Mouse (Mus musculus): ENCODE results near the gene Chrna3.

Gene Chrna3

DNA sequence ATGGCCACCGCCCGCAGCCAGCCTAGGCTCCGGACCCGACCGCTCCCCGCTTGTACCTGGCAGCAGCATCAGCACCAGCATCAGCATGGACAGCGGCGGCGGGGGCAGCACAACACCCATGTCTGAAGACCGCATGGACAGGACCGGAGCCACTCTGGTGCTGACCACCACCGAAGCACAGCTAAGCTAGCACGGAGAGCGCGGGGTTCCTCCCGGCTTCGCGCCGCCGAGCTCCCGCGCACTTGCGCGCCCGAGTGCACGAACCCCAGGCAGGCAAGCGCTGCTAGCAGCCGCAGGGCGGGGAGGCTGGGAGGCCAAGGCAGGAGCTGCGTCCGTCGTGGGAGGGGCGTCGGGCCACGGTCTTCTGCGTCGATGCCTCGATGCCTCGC, at the start of gene Chrna3:
Chrna3 (minus strand) TSS at position 288 of the 389 bp plus-strand sequence.
- DNase-seq = no peak

DNA sequence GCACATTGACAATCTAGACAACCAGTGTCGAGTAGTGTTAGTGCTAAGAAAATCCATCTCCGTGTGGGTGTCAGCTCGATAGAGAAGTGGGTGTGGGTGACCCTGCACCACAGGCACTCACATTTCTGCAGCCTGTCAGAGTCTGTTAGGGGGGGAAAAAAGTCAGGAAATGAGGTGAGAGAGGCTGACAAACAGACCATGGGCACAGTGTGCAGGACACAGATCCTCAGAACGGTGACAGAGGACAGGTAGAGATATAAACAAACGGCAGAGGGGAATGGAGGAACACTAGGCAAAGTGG, 41.6 kb upstream of the Chrna3 start:
- DNase-seq = no peak

DNA sequence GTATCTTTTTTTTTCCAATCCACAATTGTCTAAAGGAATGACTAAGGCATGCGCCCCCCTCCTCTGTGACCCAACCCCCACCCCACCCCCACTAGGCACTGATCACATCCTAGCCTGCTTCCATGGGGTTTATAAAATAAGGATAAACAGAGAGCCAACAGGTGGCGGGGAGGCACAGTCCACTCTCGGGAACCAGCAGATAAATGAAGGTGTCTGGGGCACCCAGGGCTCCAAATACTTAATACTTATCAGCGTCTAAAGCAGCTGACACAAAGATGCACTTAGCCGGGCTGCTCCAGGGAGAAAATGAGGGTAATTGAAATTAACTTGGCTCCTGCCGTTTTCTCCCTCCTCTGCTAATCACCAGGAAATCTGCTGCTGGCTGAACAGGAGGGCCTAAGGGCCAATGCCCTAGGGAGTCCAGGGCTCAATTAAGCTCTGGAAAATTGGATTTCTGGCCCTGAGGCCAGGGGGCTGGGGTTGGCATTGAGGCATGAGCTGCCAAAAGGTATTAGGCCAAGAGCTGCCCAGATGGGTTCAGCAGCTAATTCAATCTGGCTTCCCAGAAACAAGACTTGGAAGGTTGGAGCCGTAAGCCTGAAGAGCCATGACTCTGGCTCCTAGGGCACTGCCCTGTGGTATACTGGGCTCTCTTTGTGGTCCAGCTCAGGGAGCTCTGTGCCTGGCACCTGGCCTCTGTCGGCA, 41.0 kb upstream of the Chrna3 start:
- DNase-seq = no peak

DNA sequence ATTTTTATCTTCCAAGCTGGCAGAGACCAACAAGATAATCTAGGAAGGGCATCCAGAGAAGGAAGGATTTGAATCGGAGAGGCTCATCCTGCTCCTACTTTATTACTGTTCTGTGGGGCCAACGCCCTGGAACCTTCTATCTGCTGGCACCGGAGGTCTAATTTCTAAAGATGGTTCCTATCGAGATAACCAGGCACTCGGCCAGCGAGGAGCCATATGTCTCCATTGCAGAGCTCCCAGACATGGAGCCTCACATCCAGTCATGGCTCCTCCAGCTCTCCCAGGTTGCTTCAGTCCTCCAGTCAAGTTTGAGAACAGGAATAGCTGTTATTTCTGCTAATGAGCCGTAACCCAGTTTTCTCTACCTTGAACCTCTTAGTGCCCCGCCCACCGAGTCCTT, 38.9 kb upstream of the Chrna3 start:
- no peak for DNase-seq

DNA sequence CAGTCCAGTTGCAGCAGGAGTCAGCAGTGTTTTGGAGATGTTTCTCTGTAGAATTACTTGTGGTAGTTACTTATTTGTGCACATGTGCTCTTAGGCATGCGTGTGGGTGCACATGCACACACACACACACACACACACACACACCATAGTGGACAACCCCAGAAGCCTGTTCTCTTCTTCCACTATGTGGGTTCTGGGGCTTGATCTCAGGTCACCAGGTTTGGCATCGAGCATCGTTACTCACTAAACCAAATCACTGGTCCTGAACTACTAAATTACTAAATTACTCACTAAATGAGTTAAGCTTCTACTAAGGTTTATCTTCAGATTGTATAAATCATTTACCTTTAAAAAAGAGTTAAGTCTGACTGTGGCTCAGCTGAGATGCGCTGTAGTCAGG, 31.7 kb upstream of the Chrna3 start:
- no peak for DNase-seq

DNA sequence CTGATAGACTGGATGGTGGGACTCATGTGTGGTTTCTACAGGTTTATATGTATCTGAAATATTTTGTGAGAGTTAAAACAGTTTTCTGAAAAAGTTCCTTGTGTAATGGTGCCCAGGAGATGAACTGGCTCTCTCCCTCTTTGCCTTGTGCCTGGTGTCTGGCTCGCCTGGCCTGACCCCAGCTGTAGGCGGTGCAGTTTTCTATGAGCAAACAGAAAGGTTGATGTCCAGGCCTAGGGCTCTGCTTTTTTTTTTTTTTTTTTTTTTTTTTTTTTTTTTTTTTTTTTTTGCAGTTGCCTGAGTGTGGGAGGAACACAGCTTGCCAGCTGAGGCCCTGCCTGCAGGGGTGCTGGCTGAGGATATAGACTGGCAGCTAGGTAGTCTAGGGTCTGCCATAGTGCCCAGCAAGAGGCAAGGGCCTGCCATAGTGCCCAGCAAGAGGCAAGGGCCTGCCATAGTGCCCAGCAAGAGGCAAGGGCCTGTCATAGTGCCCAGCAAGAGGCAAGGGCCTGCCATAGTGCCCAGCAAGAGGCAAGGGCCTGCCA, 29.1 kb upstream of the Chrna3 start:
- DNase-seq = no peak

DNA sequence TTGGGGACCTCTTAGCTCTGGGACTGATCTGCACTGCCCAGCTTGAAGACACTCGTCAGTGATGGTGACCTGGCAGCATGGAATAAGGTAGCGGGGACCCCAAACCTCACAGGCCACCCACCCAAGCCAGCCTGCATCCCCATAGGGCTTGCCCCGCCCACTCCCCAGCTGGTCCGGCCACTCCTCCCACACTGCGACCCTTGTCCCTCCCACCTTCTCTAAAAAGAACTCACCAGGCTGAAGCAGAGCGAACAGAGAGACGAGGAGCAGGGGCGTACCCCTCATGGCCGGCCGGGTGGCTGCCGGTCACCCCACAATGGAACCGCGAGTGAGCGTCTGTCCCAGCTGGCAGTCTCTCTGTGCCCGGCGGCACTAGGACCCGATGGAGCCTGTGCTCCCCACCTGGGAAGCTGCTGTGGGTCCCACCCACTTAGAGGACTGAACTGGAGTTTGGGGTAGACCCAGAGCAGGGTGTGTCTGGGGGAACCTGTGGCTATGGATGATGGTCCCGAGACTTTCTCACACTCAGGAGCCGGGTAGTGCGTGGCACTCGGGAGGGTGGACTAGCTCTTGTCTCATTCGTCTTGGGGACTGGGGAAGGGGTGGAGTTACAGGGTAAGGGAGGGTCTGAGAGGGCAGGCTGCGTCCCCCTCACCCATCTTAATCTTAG, 22.0 kb upstream of the Chrna3 start, which contains the start of gene Chrnb4:
Chrnb4 (minus strand) TSS at position 569 of the 670 bp plus-strand sequence.
- DNase-seq = no peak

DNA sequence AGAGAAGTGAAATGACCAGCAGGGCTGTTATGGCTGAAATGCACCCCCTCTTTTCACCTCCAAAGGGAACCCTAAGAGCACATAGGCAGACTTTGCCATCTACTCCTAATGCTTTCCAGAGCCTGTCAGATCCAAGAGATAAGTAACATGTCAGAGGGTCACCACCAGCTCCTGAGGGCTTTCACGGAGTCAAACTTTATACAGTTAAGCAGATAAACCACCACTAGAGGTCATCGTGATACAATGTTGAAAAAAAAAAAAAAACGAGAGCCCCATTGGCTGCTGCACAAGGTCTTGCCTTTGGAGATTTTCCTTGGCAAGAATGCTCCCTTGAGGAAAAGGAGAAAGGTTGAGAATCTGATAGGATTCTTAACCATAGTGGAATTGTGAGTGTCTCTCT, 20.4 kb upstream of the Chrna3 start:
- DNase-seq = no peak

DNA sequence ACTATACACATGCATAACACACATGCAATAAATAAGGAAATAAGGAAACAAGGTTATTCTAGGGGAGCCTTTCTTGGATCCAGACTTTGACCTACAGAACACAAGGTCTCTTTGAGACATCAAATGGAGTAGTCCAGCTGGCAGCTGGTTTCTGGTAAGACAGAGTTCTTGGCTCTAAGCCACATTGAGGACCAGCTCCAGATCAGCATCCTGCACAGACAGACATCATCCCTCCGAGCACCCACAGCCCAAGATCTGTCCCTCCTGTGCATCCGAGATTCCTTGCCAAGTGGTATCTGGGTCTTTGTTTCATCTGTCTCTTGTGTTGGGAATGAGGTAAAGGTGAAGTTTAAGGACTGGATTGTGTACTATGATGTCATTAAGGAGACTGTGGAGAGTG, 18.6 kb upstream of the Chrna3 start:
- DNase-seq = no peak

DNA sequence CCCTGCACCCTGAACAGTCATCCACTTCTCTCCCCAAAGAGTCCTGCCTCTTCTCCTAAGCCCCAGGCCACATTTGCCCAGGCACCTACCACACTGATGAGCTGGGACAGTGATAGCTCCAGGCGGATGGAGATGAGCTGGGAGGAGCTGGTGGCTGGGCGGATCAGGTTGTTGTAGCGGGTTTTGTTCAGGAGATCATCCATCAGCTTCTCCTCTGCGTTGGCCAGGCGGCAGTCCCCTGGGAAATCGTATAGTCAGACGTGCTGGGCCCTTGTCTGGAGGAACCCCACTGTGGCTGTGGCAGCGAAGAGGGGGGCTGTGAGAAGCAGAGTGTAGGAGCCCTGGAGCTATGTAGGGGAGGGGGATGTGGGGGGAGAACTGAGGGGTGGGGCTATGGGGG, 17.3 kb upstream of the Chrna3 start:
- DNase-seq = no peak

DNA sequence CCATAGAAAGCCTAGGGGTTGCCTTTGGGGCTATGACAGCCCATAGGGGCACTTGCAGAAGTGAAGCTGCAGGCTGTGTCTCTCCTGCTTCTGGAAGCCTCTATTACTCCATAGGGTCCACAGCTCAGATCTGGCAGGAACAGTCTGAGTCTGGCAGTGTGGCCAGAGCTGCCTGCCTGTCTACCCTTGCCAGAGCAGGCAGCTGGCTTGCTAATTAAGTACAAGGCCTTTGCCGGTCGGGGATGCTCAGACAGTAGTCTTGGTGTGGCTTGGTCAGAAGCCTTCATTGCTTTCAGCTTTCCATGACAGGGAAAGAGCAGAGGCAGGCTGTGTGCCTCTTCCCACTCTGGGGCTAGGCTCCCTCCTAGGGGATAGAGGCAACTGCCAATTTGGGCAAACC, 15.0 kb upstream of the Chrna3 start:
- DNase-seq = no peak

DNA sequence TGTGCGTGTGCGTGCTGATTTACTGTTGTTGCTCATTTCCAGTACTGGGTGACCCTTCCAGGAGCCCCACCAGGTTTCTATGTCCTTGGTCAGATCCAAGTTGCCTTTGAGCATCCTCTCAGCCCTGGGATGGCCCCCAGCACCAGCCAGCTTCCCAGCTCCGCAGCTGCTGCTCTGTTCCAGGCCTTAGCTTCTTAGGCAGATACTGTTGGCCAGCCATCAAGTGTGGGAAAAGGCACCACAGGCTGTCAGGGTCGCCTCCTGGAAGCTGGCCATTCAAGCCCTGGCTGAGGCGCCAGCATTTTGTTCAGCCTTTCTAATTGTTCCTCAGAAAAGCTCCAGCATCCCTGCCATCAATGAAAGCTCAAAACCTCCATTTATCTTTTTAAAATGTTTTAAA, 13.6 kb upstream of the Chrna3 start:
- DNase-seq = no peak

DNA sequence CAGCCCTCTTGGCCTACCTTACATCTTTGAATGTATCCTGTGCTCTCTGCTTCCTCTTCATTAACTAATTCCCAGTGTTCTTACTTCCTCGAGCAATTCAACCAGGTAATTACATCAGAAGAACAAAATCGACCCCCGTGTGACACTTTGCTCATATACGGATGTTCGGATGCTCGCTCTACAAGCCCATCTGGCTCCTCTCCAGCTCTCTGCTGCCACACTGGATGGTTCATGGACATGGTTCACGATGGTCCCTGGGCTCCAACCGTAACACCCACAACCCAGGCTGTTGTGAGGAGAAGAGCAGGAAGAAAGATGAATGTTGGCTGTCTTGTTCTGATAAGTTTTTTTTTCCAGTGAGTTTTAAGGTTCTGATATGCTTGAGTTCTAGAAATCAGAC, 12.6 kb upstream of the Chrna3 start:
- no peak for DNase-seq

DNA sequence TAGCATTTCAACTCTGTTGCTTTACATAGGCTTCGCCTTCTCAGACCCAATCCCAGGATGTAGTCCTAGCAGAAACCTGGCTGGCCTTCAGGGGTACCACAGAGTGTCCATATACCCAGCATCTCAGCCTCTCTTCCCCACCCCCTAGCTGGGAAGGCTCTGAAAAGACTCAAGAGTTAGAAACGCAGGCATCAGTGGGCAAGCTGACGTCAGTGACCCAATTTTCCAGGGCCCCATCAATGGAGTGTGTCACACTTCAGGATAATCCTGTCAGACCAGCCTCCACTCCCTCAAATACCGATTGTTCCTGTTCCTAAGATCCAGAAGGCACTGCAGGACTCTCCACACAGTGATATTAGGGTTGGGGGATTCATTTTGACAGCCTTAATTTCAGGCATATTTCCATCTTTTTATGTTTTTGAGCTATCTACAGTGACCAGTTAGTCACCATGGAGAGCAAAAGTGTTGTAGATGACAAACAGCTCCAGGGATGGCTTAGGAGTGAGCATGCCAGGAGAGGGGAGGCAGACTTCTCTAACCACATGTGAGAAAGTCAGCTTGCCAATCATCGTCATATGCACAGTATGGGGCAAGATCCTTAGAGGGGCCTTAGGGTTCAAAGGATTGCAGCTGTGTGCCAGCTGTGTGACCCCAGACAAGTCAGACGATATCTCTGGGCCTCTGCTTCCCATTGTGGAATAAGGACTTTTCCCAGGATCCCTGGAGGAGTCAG, 5.2 kb upstream of the Chrna3 start:
- DNase-seq = no peak

DNA sequence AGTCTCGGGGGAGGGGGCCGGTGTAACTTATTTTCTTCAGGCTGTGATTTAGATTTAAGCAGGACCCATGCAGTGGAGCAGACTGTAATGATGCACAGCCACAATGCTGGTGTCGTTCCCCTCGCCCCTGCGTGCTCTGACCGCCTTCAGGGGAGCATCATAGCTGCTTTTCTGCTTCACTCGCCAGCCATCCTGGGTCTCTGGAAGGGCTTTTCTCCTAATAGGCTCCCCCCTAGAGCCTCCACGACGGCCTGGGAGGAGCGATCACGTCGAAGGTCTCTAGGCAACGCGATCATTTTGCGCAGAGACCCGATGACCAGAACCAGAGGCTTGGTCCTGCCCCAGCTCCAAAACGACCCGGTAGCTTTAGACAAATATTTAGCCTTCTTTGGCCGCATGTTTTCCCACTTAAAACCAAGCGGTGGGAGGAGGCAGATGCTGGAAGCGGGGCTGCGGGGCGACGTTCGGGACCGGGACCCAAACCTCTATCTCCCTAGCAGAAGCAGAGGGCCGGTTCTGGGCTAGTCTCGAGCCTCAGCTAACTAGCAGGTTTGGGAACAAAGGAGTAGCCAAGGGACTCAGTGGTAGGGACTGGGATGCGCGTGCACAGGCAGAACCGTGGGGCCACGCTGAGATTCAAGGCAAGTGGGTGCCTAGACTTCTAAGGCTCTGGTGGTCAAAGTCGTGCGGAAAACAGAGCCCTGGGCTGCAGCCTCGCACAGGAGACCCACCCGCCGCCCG, 658 bp downstream of the Chrna3 start:
- no peak for DNase-seq

DNA sequence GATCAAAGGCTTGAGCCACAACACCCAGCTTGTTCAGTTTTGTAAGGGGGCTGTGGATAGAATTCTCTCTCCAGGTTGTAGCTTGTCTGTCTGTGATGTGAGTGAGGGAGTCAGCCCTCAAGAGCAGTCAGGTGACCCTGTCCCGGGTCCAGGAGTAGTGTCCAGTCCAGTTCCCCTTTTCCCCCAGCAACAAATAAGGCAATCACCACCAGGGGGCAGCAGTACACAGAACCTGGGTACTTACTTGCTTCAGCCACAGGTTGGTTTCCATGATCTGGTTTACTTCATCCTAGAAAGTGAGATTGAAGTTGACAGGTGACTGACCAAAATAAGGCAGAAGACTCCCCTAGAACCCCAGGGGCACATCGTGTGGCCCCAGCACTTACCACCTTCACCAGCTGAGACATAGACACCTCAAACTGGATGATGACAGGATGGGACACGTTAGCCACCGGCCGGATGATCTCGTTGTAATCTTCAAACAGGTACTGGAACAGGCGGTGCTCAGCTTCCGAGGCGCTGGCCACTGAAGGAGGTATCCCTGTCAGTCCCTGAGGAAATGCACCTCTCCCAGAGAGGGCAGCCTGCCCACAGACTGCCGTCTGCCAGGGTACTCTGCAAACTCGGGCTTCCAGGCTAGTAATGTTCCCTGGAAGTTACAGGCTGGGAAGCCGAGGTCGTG, 2.3 kb downstream of the Chrna3 start:
- peak; percentile 87 for DNase-seq

DNA sequence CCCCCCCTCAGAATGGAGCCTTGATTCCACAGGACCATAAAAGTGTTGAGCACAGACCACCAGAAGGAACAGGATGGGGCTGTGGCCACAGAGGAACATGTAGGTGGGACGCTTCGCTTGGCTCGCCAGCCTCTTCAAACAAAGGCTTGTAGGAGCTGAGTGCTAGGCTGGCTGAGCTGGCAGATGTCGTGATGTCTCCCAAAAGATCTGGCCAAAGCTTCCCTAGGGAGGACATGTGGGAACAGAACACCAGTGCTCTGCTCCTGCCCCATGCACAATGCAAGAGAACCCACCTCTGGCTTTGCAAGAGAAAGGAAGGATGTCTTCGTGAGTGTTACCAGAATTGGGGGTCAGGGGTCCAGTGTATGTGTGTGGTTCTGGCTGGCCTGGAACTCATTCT, 3.0 kb downstream of the Chrna3 start:
- DNase-seq = no peak

DNA sequence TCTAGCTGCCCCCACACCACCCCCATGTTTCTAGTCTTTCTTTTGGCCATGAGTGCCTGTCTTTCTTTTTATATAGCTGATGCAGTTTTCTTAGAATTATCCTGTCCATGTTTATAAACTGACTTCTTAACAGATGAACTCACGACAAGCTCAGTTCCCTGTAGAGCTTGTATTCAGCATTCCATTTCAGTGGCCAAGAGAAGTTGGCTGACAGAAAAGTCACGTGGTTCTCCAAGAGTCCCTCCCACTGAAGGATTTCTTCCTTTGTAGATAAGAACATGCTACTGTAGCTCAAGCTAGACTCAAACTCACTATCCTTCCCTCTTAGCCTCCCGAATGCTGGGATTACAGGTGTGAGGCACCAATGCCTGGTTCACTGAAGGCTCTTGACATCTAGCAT, 9.4 kb downstream of the Chrna3 start:
- no peak for DNase-seq

DNA sequence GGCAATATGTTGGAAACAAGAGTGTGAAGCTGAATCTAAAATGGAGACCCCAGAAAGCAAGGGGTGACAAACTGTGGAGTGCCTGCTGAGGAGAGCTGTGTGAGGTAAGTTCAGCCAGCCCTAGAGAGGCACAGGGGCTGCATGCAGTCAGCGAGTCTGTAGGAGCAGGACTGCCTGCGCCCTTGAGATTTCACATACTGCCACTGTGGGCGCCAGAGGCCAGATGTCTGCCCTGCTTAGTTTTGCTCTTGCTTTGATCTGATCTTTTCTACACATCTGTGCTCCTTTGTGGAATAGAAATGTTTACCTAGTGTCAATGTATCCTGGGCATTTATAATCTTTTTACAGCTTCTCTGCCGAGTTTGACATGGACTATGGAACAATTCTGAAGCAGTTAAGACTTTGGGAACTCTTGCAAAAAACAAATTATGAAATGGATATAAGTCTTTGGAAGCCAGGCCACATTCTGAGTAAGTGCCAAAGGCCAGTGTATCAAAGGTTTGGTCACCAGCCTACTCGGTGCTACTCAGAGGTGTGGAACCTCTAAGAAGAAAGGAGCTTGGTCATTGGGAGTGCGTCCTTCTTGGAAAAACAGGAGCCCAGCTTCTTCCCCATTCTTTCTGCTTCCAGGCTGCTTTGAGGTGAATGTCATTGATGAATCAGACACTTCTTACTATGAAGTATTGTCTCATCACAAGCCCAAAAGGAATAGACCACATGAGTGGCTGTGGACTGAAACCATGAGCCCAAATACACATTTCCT, 15.6 kb downstream of the Chrna3 start:
- no peak for DNase-seq

DNA sequence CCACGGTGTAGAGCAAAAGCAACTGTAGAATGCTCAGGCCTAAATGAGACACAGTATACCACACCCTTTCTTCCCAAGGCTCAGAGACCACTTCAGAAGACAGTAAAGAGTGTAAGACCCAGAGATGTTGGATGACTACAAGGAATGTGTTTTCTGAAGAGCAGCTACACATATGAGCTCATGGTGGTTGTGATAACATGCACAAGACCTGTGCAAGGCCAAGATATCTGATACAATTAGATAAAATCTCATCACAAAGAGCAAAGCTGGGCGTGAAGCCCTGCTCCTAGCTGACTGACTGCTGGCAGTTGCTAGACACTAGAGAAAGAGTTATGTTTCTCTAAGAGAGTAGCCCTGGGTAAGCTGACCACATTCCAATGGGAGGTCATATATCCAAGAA, 16.7 kb downstream of the Chrna3 start:
- DNase-seq = no peak

DNA sequence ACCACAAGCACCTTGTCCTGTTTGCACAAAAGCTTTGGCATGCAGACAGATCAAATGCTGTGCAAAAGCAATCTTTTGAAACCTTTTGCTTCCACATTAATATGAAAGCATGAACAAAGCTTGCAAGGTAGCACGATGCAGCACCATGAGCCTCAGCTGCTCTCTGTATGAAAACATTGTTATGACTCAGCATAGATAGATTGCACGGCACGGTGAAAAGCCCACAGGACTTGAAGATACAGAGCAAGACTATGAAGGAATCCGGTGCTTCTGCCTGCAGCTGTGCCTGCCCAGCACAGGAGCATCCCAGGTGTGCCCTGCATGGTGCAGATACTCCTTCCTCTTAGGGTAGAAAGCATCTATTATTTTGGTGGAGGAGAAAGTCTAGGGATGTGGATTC, 22.8 kb downstream of the Chrna3 start:
- no peak for DNase-seq

DNA sequence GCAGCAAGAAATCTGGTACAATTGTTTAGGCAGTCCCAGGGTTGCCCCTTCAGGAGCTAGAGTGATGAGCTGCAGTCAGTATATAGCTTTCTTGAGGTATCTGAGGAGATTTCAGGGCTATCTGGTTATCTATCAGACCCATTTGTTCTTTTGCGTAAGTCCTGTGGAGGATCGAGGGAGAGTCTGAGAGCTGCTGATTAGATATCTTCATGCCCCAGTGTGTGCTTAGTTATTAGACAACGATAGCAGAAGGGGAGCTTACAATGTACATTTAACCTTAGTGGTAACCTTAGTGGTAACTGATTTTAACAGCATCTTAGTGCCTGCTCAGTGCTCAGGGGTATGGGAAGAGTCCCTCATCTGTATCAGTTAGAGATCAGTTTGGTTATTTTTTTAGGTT, 30.7 kb downstream of the Chrna3 start:
- DNase-seq = no peak

Measured in lung, postnatal 36 days (tissue).